Mouse (Mus musculus) c-Kit-positive CD71-positive TER-119-negative erythroid progenitor cells, embryonic 14.5 days (primary cell): Measurements from ENCODE around the gene Lsamp.

Source experiments
- DNase-seq: peaks from one replicate; pipeline ENCODE4 v3.0.0-alpha.2; 2013; ENCODE audit warnings: low read depth

Lsamp gene

GRCm38 (mm10) chr16:40656871-40657270, 672.7 kb downstream of the Lsamp start:
- DNase-seq = no peak

GRCm38 (mm10) chr16:40685531-40685930, 701.4 kb downstream of the Lsamp start:
- DNase-seq = no peak

GRCm38 (mm10) chr16:40692292-40692691, 708.1 kb downstream of the Lsamp start:
- DNase-seq = no peak

- DNase-seq = no peak
Measured at GRCm38 (mm10) chr16:40697253-40697652, 713.1 kb downstream of the Lsamp start.

- no peak for DNase-seq
Measured at GRCm38 (mm10) chr16:40708558-40708957, 724.4 kb downstream of the Lsamp start.

- no peak for DNase-seq
Measured at GRCm38 (mm10) chr16:40709574-40709973, 725.4 kb downstream of the Lsamp start.

GRCm38 (mm10) chr16:40710068-40710467, 725.9 kb downstream of the Lsamp start:
- DNase-seq = no peak

- DNase-seq = no peak
Measured at GRCm38 (mm10) chr16:40710491-40710890, 726.3 kb downstream of the Lsamp start.

GRCm38 (mm10) chr16:40713725-40714124, 729.6 kb downstream of the Lsamp start:
- DNase-seq = no peak

- DNase-seq = peak; percentile 6
Measured at GRCm38 (mm10) chr16:40739015-40739414, 754.9 kb downstream of the Lsamp start.

- DNase-seq = no peak
Measured at GRCm38 (mm10) chr16:40739771-40740170, 755.6 kb downstream of the Lsamp start.

GRCm38 (mm10) chr16:40740273-40740672, 756.1 kb downstream of the Lsamp start:
- no peak for DNase-seq

- DNase-seq = no peak
Measured at GRCm38 (mm10) chr16:40827191-40827590, 843.0 kb downstream of the Lsamp start.

- no peak for DNase-seq
Measured at GRCm38 (mm10) chr16:40831536-40831935, 847.4 kb downstream of the Lsamp start.

GRCm38 (mm10) chr16:40841765-40842164, 857.6 kb downstream of the Lsamp start:
- DNase-seq = no peak

GRCm38 (mm10) chr16:40866733-40867132, 882.6 kb downstream of the Lsamp start:
- no peak for DNase-seq

- no peak for DNase-seq
Measured at GRCm38 (mm10) chr16:40878301-40878700, 894.1 kb downstream of the Lsamp start.

- DNase-seq = no peak
Measured at GRCm38 (mm10) chr16:40881942-40882341, 897.8 kb downstream of the Lsamp start.

- DNase-seq = no peak
Measured at GRCm38 (mm10) chr16:40891338-40891737, 907.2 kb downstream of the Lsamp start.

- DNase-seq = no peak
Measured at GRCm38 (mm10) chr16:40897768-40898327, 913.7 kb downstream of the Lsamp start.

- DNase-seq = no peak
Measured at GRCm38 (mm10) chr16:40907892-40908291, 923.7 kb downstream of the Lsamp start.

- DNase-seq = no peak
Measured at GRCm38 (mm10) chr16:40914141-40914540, 930.0 kb downstream of the Lsamp start.

- no peak for DNase-seq
Measured at GRCm38 (mm10) chr16:40930596-40930995, 946.4 kb downstream of the Lsamp start.

GRCm38 (mm10) chr16:40942266-40942665, 958.1 kb downstream of the Lsamp start:
- DNase-seq = no peak

- DNase-seq = no peak
Measured at GRCm38 (mm10) chr16:40945834-40946233, 961.7 kb downstream of the Lsamp start.
